Mouse (Mus musculus) inflammation-experienced regulatory T-cells, adult 16 weeks (primary cell): Measurements from ENCODE around the gene Hoxa1. TPM values are rescaled to one million over a fixed set of nuclear protein-coding genes. Genes with fewer than 3 reads are reported as not detected.

Experiments
- polyA plus RNA-seq: library from polyadenylated mRNA; unstranded; fragments of 100-300 nt; shearing (Covaris generic); gene quantifications from one replicate; pipeline ENCODE4 v1.2.1, GENCODE M21; 2017

The Hoxa1 gene
- not detected for polyA plus RNA-seq

GRCm38 (mm10) chr6:52158276-52159051 is at the start of gene Hoxa1:
TSS of gene Hoxa1 (minus strand) at chr6:52158317.

GRCm38 (mm10) chr6:52204050-52204752 is 46.1 kb upstream of the Hoxa1 start, which contains the start of gene Hoxa5:
TSS of gene Hoxa5 (minus strand) at chr6:52204587.

GRCm38 (mm10) chr6:52190906-52191810 is 33.0 kb upstream of the Hoxa1 start, which contains the start of gene Hoxa4:
TSS of gene Hoxa4 (minus strand) at chr6:52191753.

GRCm38 (mm10) chr6:52177061-52177735 is 19.1 kb upstream of the Hoxa1 start, which contains the start of gene 5730596B20Rik:
TSS of gene 5730596B20Rik (plus strand) at chr6:52177498.

GRCm38 (mm10) chr6:52164626-52165440 is 6.7 kb upstream of the Hoxa1 start, which contains the start of gene Hoxa2:
TSS of gene Hoxa2 (minus strand) at chr6:52164831.

Other genes with a start within 250 kb of the Hoxa1 start
- 32.2 TPM for gene Skap2, start 145.8 kb downstream of the Hoxa1 start, polyA plus RNA-seq
- gene Hoxa2, start 6.5 kb upstream of the Hoxa1 start, polyA plus RNA-seq: not detected
- gene 5730596B20Rik, start 19.2 kb upstream of the Hoxa1 start, polyA plus RNA-seq: not detected
- not detected for gene Hoxa4, start 33.4 kb upstream of the Hoxa1 start, polyA plus RNA-seq
- not detected for gene Hoxa5, start 46.3 kb upstream of the Hoxa1 start, polyA plus RNA-seq
- gene Hoxa6, start 50.4 kb upstream of the Hoxa1 start, polyA plus RNA-seq: not detected
- gene Hoxa3, start 55.0 kb upstream of the Hoxa1 start, polyA plus RNA-seq: not detected
- not detected for gene Gm28308, start 55.0 kb upstream of the Hoxa1 start, polyA plus RNA-seq
- 0.33 TPM for gene Hoxa7, start 63.5 kb upstream of the Hoxa1 start, polyA plus RNA-seq
- 0.12 TPM for gene Hoxa9, start 72.8 kb upstream of the Hoxa1 start, polyA plus RNA-seq
- gene Hoxa10, start 82.5 kb upstream of the Hoxa1 start, polyA plus RNA-seq: not detected
- not detected for gene Hoxa11, start 87.5 kb upstream of the Hoxa1 start, polyA plus RNA-seq
- gene Hoxa13, start 102.6 kb upstream of the Hoxa1 start, polyA plus RNA-seq: not detected
- not detected for gene Evx1, start 155.2 kb upstream of the Hoxa1 start, polyA plus RNA-seq